Mouse (Mus musculus) T-helper 17 cell (primary cell): ENCODE measurements around the gene Zbtb7a.

Experiments used
- in situ Hi-C, 2 experiments: fragments of 300-600 bp; cut with MboI, MseI; formaldehyde crosslinking; loops; 1 replicate in 1 of 2; 2 replicates in 1 of 2; pipeline ENCODE4 v1.15.1; 2025; ENCODE audit warnings: high pct_unique_total_duplicates in 2 of 2

The Zbtb7a gene

GRCm38 (mm10) chr10:81134966-81135681, at the start of gene Zbtb7a:
TSS of gene Zbtb7a (plus strand) at chr10:81135220.
- in situ Hi-C loops: no loop called here

GRCm38 (mm10) chr10:81087021-81087420, 48.0 kb upstream of the Zbtb7a start:
- in situ Hi-C loops: loop anchor here in 1 of 2 experiments (5.0 kb wide), 1 partner anchor 75 kb away; the partner anchor contains the start of gene Gng7

DNA sequence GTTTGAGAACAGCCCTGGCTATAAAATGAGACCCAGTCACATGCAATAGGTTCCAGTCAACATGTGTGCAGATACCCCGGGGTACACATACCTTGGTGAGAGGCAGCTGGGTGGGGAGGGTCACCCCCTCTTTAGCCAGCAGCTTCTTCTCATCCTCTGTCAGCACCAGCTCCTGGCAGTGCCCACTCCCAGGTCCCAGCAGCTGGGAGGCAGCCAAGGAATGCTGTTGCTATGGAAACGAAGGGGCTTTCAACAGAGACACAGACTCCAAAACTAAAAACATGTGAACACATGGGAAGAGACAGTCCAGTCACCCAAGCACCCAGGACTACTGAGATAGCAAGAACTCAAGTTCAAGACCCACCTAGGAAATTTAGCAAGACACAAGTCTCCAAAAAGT, 45.8 kb upstream of the Zbtb7a start:
- in situ Hi-C loops: loop anchor here in 1 of 2 experiments (5.0 kb wide), 1 partner anchor 77 kb away; the partner anchor contains the start of gene Gng7

DNA sequence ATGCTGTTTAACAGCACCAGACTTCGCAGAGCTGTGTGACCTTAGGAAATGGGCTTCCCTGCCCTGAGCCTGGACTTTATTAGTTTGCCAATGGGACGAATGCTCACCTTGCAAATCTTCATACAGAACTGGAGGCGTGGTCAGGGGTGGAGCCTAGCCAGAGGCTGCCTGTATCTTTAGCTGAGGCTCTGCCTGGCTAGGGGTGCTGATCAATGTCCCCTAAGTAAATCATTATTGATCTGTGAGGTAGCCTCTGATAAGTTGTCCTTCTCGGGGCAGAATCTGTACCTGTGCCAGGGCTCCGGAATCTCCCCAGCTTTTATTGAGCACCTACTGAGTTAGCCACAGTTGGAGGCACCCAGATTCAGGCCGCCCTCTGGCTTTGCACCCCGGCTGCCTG, 44.4 kb upstream of the Zbtb7a start:
- in situ Hi-C loops: no loop called here

DNA sequence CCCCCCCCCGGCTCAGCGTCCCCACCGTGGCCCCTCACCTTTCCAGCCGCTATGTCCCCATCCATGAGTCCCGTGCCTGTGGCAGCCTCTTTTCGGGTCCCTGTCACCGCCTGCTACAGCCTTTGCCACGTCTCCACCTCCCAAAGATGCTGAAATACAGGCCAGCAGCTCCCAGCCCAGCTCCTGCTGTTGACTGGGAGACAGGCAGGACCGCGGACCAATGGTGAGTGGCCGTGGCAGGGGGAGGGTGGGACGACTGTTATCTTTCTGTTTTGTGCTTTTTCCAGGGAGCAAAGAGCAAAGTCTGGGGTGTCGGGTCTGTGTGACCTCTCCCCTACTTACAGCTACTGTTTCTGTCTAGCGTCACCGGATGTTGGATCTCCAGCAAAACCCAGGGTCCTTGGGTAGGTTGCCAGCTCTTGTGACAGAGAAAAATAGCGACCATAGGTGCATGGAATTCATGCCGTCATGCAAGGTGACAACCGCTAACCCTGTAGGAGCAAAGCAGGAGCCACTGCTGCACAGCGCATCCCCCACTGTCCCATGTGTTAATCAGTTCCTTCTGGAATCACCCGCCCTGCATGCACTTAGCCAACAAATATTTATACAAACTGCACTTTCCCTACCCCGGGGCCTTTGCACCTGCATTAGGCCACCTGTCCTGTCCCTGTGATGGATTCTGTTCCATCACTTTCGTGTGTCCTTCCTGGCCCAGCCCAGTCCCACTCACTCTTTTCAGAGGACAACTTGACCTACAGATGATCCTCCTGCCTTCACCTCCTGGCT, 42.4 kb upstream of the Zbtb7a start:
- in situ Hi-C loops: no loop called here

DNA sequence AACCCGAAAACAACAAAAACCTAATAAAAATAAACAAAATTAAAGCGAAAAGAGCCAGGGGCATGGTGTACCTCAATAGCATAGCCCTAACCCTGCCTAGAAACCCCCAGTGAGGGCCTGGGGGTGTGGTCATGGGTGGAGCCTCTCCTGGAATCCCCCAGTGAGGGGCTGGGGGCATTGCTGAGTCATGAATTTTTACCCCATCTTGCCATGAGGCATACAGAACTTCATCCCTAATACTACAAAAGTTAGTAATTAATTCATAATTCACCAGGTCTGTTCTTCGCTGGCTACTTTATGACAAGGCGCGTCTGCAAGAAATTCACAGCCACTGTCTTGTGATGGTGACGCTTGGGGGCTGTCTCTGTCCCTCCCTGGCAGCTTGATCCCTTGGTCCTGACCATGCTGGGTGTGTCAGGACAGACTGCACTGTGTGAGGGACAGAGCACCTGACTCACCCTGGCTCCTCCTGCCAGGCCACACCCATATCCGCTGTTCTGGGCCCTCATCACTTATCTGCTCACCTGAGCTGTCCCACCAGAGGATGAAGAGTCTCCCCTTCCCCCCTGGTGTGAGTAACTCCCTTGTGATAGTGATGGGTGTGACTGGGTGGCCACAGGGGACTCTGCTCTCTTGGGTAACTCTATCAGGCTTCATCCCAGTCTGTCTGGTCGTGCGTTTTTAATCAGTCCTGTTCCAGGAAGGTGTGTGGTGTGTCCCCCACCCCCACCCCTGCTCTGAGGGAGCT, 39.9 kb upstream of the Zbtb7a start:
- in situ Hi-C loops: no loop called here

GRCm38 (mm10) chr10:81105565-81106112, 29.4 kb upstream of the Zbtb7a start, which contains the start of gene Map2k2:
TSS of gene Map2k2 (plus strand) at chr10:81105915.
- in situ Hi-C loops: no loop called here

- in situ Hi-C loops: no loop called here
Observed at GRCm38 (mm10) chr10:81106113-81106721, 28.8 kb upstream of the Zbtb7a start.

DNA sequence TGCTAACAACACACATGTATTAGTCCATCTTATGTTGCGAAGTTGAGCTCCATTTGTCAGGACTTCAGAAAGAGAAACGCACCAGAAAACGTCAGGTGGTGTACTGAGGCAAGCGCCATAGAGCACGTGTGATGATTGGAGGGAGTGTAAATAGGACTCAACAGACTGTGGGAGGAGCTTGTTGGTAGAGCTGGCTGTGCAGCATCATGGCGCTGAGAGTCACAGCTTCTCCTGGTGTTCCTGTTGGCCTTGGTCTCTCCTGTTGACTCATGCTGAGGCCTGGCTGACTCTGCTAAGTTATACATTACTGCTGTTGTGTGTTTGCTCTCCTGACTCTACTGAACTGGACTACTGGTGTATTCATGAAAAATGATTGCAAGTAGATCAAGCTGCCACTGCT, 22.1 kb upstream of the Zbtb7a start:
- in situ Hi-C loops: no loop called here

GRCm38 (mm10) chr10:81119625-81120024, 15.4 kb upstream of the Zbtb7a start:
- in situ Hi-C loops: no loop called here

GRCm38 (mm10) chr10:81120650-81121049, 14.4 kb upstream of the Zbtb7a start:
- in situ Hi-C loops: no loop called here

DNA sequence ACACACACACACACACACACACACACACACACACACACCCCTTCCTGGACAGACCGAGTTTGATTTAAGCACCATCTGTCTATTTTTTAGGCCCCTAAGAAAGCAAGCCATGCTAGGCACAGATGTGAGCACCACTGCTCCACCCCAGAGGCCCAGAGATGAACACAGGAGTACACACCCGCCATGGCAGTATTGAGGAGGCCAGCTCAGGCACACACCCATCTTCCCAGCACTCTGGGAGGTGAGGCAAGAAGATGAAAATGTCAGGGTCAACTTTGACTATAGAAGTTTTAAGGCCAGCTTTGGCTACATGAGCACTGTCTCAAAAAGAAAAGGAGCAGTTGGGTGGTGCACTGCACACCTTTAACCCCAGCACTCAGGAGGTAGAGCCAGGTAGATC, 12.1 kb upstream of the Zbtb7a start:
- in situ Hi-C loops: no loop called here

- in situ Hi-C loops: no loop called here
Observed at GRCm38 (mm10) chr10:81123500-81123899, 11.5 kb upstream of the Zbtb7a start.

GRCm38 (mm10) chr10:81134181-81134587, 836 bp upstream of the Zbtb7a start:
- in situ Hi-C loops: no loop called here

DNA sequence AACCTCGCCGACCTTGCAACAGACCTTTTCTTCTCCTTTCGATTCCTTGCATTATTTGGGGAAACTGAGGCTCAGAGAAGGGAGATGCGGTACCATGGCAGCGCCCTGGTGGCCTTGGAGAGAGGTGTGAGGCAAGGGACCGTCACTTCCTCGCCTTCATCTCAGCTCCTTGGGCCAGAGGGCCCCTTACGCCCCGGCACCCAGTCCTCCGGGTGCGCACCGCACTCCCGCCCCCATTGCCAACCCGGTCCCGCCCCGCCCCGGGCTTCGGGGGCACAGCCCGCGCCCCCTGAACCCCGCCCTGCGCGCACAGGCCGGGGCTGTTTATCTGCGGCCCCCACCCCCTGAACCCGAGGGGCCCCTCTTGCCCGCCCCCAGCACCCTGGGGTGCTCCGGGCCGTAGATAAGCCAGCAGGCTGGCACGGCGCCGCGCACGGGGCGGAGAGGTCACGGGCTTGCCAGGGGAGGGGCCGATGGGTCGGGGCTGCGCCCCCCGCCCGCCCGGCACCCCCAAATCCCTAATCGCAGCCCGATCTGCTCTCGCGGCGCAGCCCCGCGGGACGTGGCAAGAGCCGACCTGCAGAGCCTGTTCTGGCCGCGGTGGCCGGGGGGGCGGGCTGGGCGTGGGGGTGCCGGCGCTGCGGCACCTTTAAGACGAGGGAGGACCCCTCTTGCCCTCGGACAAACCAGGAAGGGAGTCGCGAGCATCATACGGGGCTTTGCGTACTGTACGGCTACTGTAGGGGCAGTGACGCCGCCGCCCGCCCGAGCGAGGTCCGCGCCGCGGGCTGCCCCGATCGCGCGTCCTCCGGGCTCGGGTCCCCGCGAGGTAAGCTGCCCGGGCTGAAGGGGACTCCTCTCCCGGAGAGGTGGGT, 1.0 kb downstream of the Zbtb7a start:
- in situ Hi-C loops: no loop called here

GRCm38 (mm10) chr10:81136706-81137231, 1.7 kb downstream of the Zbtb7a start:
- in situ Hi-C loops: no loop called here

GRCm38 (mm10) chr10:81137252-81138130, 2.5 kb downstream of the Zbtb7a start:
- in situ Hi-C loops: no loop called here

DNA sequence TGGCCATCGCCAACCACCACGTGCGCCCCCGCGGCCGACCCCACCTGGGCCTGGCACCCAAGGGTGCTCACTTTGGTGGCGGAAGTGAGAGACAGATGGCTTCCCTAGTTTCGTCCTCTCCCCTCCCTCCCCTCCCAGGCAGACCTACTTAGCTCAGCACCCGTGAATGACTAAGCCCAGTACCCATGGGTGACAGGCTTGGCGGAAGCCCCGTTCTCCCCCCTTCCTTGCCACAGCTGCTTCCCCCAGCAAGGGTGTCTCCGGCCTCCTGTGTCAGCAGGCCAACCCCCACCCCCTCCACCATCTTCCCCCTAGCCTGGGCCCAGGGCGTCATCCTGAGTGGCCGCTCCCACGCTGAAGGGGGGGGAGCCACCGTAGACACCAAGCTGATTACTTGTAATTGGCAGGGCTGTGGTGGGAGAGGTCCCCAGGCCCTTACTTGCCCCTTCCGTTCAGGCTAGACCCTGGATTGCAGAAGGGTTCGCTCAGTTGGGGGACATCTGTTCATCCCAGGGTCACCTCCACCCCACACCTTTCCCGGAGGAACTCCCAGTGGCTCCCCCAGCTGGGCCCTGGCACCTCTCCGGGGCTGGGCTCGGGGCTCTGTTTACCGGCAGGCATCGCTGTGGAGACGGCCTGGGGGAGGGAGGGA, 3.2 kb downstream of the Zbtb7a start:
- in situ Hi-C loops: no loop called here
